Mouse (Mus musculus) right cerebral cortex, adult 2 months (tissue): Measurements from ENCODE around the gene Pcdh20.

Source experiments
- DNase-seq, 2 experiments: peaks; one replicate each; pipeline ENCODE4 v3.0.0; 2021 to 2022; ENCODE audit warnings: low spot score in 2 of 2

The Pcdh20 gene

DNA sequence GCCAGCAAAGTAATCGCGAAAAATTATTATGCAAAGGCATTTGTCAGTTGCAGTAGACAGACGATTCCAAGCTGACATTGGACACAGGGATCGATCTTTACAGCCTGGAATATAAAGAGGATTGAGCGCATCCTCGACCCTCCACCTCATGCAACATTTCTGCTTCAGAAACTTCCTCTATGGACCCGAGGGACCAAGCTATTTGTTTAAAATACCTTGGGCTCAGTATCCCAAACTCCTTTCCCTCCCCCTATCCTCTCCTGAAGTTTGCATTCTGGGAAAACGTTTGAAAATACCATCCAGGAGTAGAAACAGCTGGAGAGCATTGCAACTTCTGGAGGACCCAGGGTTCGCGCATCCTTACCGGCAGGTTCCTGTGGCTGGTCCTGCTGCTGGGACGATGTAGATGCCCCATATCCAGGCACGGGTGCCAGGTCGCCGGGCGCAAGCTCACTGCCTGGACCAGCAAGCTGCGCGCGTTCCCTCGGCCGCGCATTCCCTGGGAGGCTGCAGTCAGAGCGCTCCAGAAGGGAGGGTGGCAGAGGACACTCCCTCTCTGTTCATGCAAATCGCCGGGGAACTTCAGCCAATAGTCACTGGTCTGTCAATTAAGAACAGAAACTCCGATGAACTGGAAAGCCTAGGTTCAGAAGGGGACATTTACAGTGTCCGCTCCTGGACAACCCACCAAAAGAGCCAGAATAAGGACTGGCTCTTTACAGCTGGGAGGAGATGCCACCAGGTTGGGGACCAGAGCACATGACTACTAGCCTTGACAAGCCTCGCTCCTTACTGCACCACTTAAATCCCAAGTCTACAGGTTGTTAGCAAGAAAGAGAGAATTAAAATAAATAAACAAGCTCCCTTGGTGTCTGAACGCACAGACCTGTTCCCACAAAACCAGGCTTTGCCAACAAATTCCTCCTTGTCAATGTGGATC is at the start of gene Pcdh20:
TSS of gene Pcdh20 (minus strand) at position 902 of the 940 bp plus-strand sequence.
- peak; percentile 62 to 69 for DNase-seq

GRCm38 (mm10) chr14:88479909-88480308 is 8.7 kb upstream of the Pcdh20 start:
- peak; percentile 33 to 40 for DNase-seq

- DNase-seq, result peak in 1 of 2 experiments; percentile 20
Observed at GRCm38 (mm10) chr14:88469956-88470355, 1.2 kb downstream of the Pcdh20 start.

DNA sequence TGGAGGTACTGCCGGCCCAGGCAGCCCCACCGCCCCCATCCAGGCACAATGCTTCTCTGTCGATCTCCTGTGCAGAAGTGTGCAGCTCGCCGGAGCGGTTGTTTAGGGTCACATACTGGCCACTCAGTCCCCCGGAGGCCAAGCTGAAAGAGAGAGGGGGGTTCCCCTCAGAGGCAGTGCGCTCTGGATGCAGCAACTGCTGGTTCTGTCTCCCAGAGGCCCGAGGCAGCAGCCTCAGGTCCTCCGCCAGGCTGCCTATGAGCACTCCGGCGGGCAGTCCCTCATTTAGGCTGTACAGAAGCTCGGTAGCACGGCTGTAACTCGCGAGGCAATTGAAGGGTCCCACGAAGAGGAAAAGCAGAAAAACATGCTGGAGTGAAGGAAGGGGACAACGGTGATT is 1.8 kb downstream of the Pcdh20 start:
- DNase-seq, result peak; percentile 23 to 38

DNA sequence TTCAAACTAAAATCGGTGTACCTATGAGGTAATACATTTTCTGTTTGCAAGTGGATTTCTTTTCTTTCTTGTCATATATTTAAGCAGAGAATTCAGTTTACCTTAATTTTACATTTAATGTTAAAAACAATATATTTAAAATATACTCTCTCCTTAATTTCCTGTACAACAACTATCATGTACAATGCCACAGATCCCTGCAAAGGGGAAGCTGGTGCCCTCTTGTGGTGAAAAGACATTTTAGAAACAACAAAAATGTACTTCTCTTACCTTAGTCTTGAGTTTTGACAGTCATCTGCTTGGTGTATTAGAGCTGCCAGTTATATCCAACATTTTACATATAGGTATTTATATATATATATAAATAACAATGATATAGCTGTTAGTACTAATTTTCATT is 4.8 kb downstream of the Pcdh20 start:
- peak; percentile 41 to 63 for DNase-seq

GRCm38 (mm10) chr14:88464356-88464755 is 6.8 kb downstream of the Pcdh20 start:
- DNase-seq, result no peak

DNA sequence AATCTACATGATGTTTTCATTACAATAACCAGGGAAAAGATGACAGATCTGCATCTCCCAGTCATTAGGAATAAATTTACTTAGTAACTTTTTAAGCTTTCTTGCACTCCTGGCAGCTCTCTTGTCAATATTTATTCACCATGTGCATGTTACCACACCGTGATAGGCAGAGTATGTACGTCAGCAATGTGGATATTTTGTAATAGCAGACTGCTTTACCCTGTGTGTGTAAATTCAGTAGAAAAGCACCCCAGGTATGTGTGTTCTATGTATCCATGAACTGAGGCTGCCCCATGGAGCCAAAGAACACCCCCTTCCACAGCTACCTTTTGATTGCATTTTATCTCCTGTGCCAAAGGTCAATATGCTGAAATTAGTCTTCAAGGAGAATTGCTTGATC is 7.8 kb downstream of the Pcdh20 start:
- no peak for DNase-seq

DNA sequence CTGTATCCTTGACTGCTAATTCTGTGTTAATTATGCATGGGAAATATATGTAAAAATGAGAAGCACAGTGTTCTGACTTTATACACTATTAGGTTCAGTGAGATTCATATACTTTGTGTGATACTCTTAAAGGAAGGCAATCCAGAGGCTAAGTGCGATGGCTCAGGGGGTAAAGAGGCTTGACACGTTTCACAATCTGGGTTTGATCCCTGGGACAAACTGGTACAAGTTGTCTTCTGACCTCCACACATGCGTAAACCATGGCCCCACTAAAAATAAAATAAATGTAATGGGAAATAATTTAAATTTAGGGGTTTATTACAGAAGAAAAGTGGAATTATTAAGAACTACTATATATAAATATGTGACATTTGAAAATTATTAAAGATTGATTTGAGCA is 8.3 kb downstream of the Pcdh20 start:
- DNase-seq, result no peak

- DNase-seq, result no peak
Observed at GRCm38 (mm10) chr14:88460705-88461104, 10.5 kb downstream of the Pcdh20 start.

- no peak for DNase-seq
Observed at GRCm38 (mm10) chr14:88443304-88443703, 27.9 kb downstream of the Pcdh20 start.

- no peak for DNase-seq
Observed at GRCm38 (mm10) chr14:88429393-88429792, 41.8 kb downstream of the Pcdh20 start.

- DNase-seq, result no peak
Observed at GRCm38 (mm10) chr14:88427370-88427769, 43.8 kb downstream of the Pcdh20 start.
